Mouse (Mus musculus) forebrain, embryonic 14.5 days (tissue): ENCODE results near the gene Mylpf. TPM values are rescaled to one million over a fixed set of nuclear protein-coding genes. Genes with fewer than 3 reads are reported as not detected.

Experiments used
- ATAC-seq: fragments of 200-750 bp; cut with Nextera tagmentation; 2 replicates; pipeline ENCODE4 v1.8.0; 2017; ENCODE audit warnings: mild to moderate bottlenecking, moderate library complexity
- DNase-seq: peaks from one replicate; pipeline ENCODE4 v3.0.0-alpha.2; 2015; ENCODE audit warnings: low spot score
- H3K27ac ChIP-seq: fragments of 300-500 bp; sonication (generic); 2 replicates; pipeline ENCODE4 v1.5.1; 2014; ENCODE audit warnings: low read depth, mild to moderate bottlenecking, control low read depth, low read length, moderate library complexity
- H3K27me3 ChIP-seq: fragments of 300-500 bp; sonication (generic); replicated peaks from 2 replicates; pipeline ENCODE4 v1.6.1; 2014; ENCODE audit warnings: low read length, control low read depth, mixed read lengths; ENCODE audit not compliant: control insufficient read depth, insufficient read depth
- H3K36me3 ChIP-seq: fragments of 300-500 bp; sonication (generic); 2 replicates; pipeline ENCODE4 v1.6.1; 2014; ENCODE audit warnings: low read length, control low read depth; ENCODE audit not compliant: control insufficient read depth, insufficient read depth
- H3K4me1 ChIP-seq: fragments of 300-500 bp; sonication (generic); 2 replicates; pipeline ENCODE4 v1.6.1; 2014; ENCODE audit warnings: antibody characterized with exemption, low read length, control low read depth; ENCODE audit not compliant: control insufficient read depth, insufficient read depth
- H3K4me2 ChIP-seq: fragments of 300-500 bp; sonication (generic); 2 replicates; pipeline ENCODE4 v1.6.1; 2014; ENCODE audit warnings: mild to moderate bottlenecking, control low read depth, low read length
- H3K4me3 ChIP-seq: fragments of 300-500 bp; sonication (generic); 2 replicates; pipeline ENCODE4 v1.5.1; 2014; ENCODE audit warnings: low read depth, low read length, control low read depth
- H3K9ac ChIP-seq: fragments of 300-500 bp; sonication (generic); 2 replicates; pipeline ENCODE4 v1.6.1; 2014; ENCODE audit warnings: mild to moderate bottlenecking, low read length, control low read depth, moderate library complexity
- H3K9me3 ChIP-seq: fragments of 300-500 bp; sonication (generic); replicated peaks from 2 replicates; pipeline ENCODE4 v1.6.1; 2016; ENCODE audit warnings: low read length, control low read depth, mixed read lengths; ENCODE audit not compliant: control insufficient read depth
- WGBS: fragments of 180-500 bp; shearing (Covaris S2); extraction: QIAGEN DNeasy Blood & Tissue Kit; methylation state at CpG from one replicate; pipeline ENCODE4 v1.1.7; 2014; 5-methylcytosine and 5-hydroxymethylcytosine counted together
- polyA plus RNA-seq: library from polyadenylated mRNA; unstranded; fragments of >200 nt; fragmentation: Nextera tagmentation; extraction: Ambion mirVana; gene quantifications from 2 replicates; pipeline ENCODE4 v1.2.1, GENCODE M21; 2014

The Mylpf gene
- polyA plus RNA-seq, 1 experiment from 2014 or later = 5.3 TPM

- no peak for ATAC-seq
- Histone ChIP-seq H3K4me3 (no peak overlapping the region), H3K4me2 (no peak overlapping the region), H3K4me1 (peaks cover 13% of the 10 kb centered on the region), H3K36me3 (no peaks in the 10 kb centered on the region), H3K9ac (no peak overlapping the region), H3K27me3 (0 out of 2 replicates have a peak, but pooled peaks cover 6% of the 10 kb centered on the region), H3K9me3 (no peaks in the 10 kb centered on the region), H3K27ac (no peak overlapping the region)
- 88% methylated on average over 5 of the region's 5 CpGs for WGBS
- DNase-seq = no peak
These were observed 2.5 kb downstream of the Mylpf start for GRCm38 (mm10) chr7:127211014-127211745.

GRCm38 (mm10) chr7:127212432-127213250, 4.0 kb downstream of the Mylpf start:
- DNase-seq (no peak), ATAC-seq (no peak)
- Histone ChIP-seq H3K27me3 (0 out of 2 replicates have a peak, but pooled peaks cover 6% of the 10 kb centered on the region), H3K4me3 (no peak overlapping the region), H3K36me3 (no peaks in the 10 kb centered on the region), H3K9me3 (no peaks in the 10 kb centered on the region), H3K27ac (no peak overlapping the region), H3K9ac (no peak overlapping the region), H3K4me2 (no peak overlapping the region), H3K4me1 (0 out of 2 replicates have a peak, but pooled peaks cover 3% of the 10 kb centered on the region)
- 91% methylated on average over 12 of the region's 12 CpGs for WGBS

GRCm38 (mm10) chr7:127213485-127213884, 4.8 kb downstream of the Mylpf start:
- DNase-seq (peak; percentile 42), ATAC-seq (no peak)
- Histone ChIP-seq H3K4me2 (no peak overlapping the region), H3K27ac (no peak overlapping the region), H3K4me3 (no peak overlapping the region), H3K36me3 (no peaks in the 10 kb centered on the region), H3K9ac (no peak overlapping the region), H3K27me3 (0 out of 2 replicates have a peak, but pooled peaks cover 6% of the 10 kb centered on the region), H3K4me1 (0 out of 2 replicates have a peak, but pooled peaks cover 3% of the 10 kb centered on the region), H3K9me3 (no peaks in the 10 kb centered on the region)
- 40% methylated on average over 7 of the region's 7 CpGs for WGBS

DNA sequence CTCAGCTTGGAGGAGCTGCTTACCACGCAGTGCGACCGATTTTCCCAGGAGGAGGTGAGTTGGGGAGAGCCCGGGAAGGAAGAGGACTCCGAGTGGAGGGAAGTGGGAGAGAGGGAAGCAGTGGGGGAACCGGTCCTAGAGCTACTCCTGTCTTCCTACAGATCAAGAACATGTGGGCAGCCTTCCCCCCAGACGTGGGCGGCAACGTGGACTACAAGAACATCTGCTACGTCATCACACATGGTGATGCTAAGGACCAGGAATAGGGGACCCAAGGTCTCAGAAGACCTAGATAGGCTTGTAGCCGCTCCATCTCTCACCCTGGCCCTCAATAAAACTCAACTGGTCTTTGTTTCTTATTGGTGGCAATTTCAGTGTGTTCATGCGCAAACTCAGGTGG, 5.2 kb downstream of the Mylpf start:
- no peak overlapping the region for H3K27ac ChIP-seq
- 65% methylated on average over 12 of the region's 12 CpGs for WGBS
- H3K9me3 ChIP-seq = no peaks in the 10 kb centered on the region
- DNase-seq = no peak
- H3K27me3 ChIP-seq = 0 out of 2 replicates have a peak, but pooled peaks cover 6% of the 10 kb centered on the region
- H3K4me1 ChIP-seq = 0 out of 2 replicates have a peak, but pooled peaks cover 3% of the 10 kb centered on the region
- ATAC-seq = no peak
- H3K4me3 ChIP-seq = no peak overlapping the region
- no peak overlapping the region for H3K4me2 ChIP-seq
- H3K9ac ChIP-seq = no peak overlapping the region
- no peaks in the 10 kb centered on the region for H3K36me3 ChIP-seq

GRCm38 (mm10) chr7:127214521-127214920, 5.8 kb downstream of the Mylpf start:
- Histone ChIP-seq H3K36me3 (no peaks in the 10 kb centered on the region), H3K27me3 (0 out of 2 replicates have a peak, but pooled peaks cover 6% of the 10 kb centered on the region), H3K9ac (no peak overlapping the region), H3K4me3 (no peak overlapping the region), H3K9me3 (no peaks in the 10 kb centered on the region), H3K4me1 (0 out of 2 replicates have a peak, but pooled peaks cover 3% of the 10 kb centered on the region), H3K27ac (no peak overlapping the region), H3K4me2 (no peak overlapping the region)
- ATAC-seq (no peak), DNase-seq (no peak)
- 39% methylated on average over 21 of the region's 21 CpGs for WGBS

DNA sequence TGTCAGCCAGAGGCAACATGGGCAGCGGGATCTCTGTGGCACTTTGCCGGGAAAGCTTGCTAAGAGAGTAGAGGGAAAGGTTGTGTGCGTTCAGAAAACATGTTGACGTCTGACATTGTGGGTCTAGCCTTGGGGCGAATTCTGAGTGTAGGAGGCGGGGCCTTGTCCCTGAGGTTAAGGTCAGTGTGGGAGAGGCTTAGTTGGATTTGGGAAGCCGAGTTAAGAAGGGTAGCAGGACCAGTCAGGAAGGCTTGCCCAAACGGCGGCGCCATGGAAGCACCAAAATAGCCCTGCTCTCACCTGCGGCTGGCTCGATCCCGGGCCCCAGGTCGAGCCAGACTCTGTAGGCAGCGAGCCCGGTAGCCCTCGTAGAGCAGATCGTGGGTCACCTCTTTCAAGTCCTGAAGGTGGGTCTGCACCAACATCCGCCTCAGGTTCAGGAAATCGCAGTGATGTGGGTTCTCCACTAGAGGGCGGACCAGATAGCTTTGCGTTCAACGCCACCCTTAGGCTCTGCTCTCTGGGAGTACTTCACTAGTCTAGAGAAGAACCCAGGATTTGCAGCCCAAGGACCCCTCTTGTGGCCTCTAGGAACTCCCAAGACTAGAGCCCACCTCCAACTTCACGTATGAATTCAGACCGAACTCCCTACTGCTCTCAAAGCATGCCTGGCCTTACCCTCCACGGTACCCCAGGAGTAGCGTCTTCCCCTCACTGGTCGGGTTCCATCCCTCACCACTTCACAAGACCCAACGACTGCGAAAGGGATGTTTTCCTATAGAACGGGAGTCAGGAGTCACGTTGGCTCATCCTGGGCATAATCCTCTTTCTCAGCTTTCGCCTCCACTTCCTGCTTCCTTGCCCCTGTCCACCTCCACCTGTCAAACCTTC, 6.5 kb downstream of the Mylpf start:
- no peaks in the 10 kb centered on the region for H3K36me3 ChIP-seq
- 0 out of 2 replicates have a peak, but pooled peaks cover 6% of the 10 kb centered on the region for H3K27me3 ChIP-seq
- peak overlapping the region; percentile 34; the same call in 1 of the 2 replicates for H3K4me2 ChIP-seq
- H3K27ac ChIP-seq = no peak overlapping the region
- ATAC-seq (peak; percentile 57), DNase-seq (peak; percentile 79)
- 30% methylated on average over 33 of the region's 33 CpGs for WGBS
- no peak overlapping the region for H3K9ac ChIP-seq
- H3K4me1 ChIP-seq = 0 out of 2 replicates have a peak, but pooled peaks cover 3% of the 10 kb centered on the region
- H3K9me3 ChIP-seq = no peaks in the 10 kb centered on the region
- peak overlapping the region; percentile 9; the same call in 1 of the 2 replicates for H3K4me3 ChIP-seq

- 0 out of 2 replicates have a peak, but pooled peaks cover 6% of the 10 kb centered on the region for H3K27me3 ChIP-seq
- no peak overlapping the region for H3K4me3 ChIP-seq
- 94% methylated on average over 3 of the region's 5 CpGs for WGBS
- DNase-seq (no peak), ATAC-seq (no peak)
- no peak overlapping the region for H3K9ac ChIP-seq
- H3K27ac ChIP-seq = no peak overlapping the region
- H3K36me3 ChIP-seq = no peaks in the 10 kb centered on the region
- no peak overlapping the region for H3K4me2 ChIP-seq
- H3K4me1 ChIP-seq = 0 out of 2 replicates have a peak, but pooled peaks cover 3% of the 10 kb centered on the region
- no peaks in the 10 kb centered on the region for H3K9me3 ChIP-seq
These were observed 7.6 kb downstream of the Mylpf start for GRCm38 (mm10) chr7:127216307-127216706.

DNA sequence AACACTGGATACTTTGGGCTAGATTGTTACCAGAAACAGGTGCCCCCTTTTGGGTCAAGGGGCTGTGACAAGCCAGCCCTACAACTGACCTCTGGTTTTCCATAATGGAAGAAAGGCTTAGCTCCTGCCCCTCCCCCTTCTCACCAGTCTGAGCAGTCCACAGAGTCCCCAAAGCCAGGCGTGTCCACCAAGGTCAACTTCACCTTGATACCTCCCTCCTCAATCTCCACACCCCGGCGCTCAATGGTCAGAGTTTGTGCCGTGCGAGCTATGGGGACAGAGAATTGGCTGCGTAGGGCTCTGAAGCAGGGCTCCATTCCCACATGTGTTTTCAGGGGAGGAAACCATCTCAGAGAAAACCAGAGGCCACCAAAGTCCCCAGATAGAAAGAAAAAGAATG, 8.8 kb downstream of the Mylpf start:
- Histone ChIP-seq H3K4me2 (no peak overlapping the region), H3K9me3 (no peaks in the 10 kb centered on the region), H3K4me3 (no peak overlapping the region), H3K27me3 (0 out of 2 replicates have a peak, but pooled peaks cover 6% of the 10 kb centered on the region), H3K9ac (no peak overlapping the region), H3K36me3 (no peaks in the 10 kb centered on the region), H3K4me1 (0 out of 2 replicates have a peak, but pooled peaks cover 3% of the 10 kb centered on the region), H3K27ac (no peak overlapping the region)
- WGBS = 92% methylated on average over 6 of the region's 6 CpGs
- DNase-seq (no peak), ATAC-seq (no peak)
